Mouse (Mus musculus): ENCODE measurements around the gene Rasgrp3. TPM values are rescaled to one million over a fixed set of nuclear protein-coding genes. Genes with fewer than 3 reads are reported as not detected.
A peak's percentile ranks its signal among the peaks of the same experiment; 100 is the strongest.

The Rasgrp3 gene
- polyA plus RNA-seq, 1 experiment = 19.4 TPM

DNA sequence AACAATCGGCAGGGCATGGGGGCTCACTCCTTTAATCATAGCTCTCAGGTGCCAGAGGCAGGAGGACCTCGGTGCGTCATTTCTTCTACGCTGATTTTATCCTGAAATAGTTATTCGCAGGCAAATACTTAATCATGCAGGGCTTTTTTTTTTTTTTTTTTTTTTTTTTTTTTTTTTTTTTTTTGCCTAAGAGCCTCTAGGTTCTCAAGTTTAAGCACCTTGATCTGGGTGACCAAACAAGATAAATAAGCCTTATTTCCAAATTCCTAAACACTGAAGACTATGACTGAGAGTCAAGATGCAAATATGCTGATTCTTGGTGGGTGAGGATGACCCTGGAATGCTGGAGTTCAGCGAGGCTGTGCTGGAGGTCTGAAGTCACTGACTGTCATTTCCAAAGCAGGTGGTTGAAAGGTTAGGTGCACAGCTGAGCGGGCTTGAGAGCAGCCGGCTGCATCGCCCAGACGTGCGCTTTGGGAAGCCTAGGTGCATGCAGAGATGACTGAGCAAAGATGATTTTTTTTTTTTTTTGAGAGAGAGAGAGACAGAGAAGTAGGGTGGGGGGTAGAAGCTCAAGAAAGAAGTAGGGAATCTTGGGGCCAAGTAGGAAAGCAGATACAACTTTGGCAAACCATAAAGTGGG is 115.2 kb downstream of the Rasgrp3 start:
- TF ChIP-seq CTCF (IDR thresholded peaks at IDR 0.05; ENCODE audit: low read depth, low read length) (no peak), POLR2A (IDR thresholded peaks at IDR 0.05; ENCODE audit: borderline replicate concordance, low read depth, low read length) (no peak)
- peaks cover 6% of the 10 kb centered on the region; the same call in 1 of the 2 replicates for H3K4me1 ChIP-seq (ENCODE audit: control insufficient read depth, insufficient read depth, low read length)
- H3K4me3 ChIP-seq (ENCODE audit: insufficient read depth, low read length) = peak overlapping the region; percentile 83
- no peak overlapping the region for H3K27ac ChIP-seq (ENCODE audit: insufficient read depth, low read depth, low read length)

DNA sequence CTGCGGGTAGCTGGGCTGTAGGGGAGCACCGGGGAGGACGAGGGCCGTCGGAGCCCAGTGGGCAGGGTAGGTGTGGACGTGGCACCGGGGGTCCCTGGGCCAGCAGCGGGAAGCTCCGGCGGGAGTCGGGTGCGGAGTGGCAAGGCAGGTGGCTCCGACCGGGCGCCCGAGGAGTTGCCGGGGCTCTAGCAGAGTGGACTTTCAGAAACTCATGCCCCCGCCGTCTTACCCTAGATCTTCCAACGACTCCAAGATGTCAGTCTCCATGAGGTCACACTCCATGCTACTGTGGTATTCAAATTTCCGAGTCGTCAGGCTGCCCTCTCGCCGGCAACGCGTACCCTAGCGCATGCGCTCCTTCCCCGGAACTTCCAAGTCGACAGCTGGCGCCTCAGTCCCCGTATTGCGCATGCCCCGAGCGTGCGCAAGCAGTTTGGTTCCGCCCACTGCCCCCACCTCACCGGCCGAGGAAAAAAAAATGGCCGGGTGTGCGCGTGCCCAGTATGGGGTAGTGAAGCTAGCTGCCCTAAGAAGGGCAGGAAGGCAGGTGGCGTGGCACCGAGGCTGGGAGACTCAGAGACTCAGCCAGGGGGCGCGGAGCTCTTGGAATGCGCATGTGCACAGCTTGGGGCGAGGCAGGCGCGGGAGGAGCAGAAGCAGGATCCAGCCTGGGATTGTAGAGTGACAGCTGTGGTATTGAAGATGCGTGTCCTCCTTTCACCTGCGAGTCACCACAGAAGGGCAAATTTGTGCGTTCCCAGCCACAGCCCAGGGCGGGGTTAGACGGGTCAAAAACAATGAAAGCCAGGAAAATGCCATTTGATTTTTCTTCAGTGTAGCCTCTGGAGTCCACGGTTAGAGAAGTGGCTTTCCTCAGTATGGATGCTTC is 116.1 kb downstream of the Rasgrp3 start, which contains the start of gene Fam98a:
Gene Fam98a (minus strand): TSS at position 435 of the 889 bp plus-strand sequence.
- TF ChIP-seq CTCF (IDR thresholded peaks at IDR 0.05; ENCODE audit: low read depth, low read length) (no peak), POLR2A (IDR thresholded peaks at IDR 0.05; ENCODE audit: borderline replicate concordance, low read depth, low read length) (peak; percentile 49; the same call in 1 of the 2 replicates)
- no peak within 1 kb of the TSS for H3K27ac ChIP-seq (ENCODE audit: insufficient read depth, low read depth, low read length)
- H3K4me3 ChIP-seq (ENCODE audit: insufficient read depth, low read length) = peak within 1 kb of the TSS; percentile 83
- H3K4me1 ChIP-seq (ENCODE audit: control insufficient read depth, insufficient read depth, low read length) = peaks cover 6% of the 10 kb centered on the region; the same call in 1 of the 2 replicates

DNA sequence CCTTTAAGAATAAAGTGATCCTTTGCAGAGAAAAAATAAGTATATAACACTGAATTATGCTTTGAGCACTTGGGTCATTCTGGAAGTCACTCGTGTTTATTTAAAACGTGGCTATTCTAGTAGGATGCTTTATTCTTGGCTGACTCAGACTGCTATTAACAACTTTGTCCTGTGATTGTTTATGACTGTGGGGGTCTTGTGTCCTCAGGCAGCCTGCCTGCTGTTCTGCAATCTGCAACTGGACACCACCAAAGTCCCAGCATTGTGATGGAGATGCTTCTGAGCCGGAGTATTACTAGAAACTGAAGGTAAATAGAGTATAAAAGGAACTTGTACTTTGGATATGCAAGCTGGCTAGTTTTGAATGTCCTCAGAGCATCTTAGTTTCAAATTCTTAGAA is 121.3 kb downstream of the Rasgrp3 start:
- no peak overlapping the region for H3K4me3 ChIP-seq (ENCODE audit: insufficient read depth, low read length)
- TF ChIP-seq CTCF (IDR thresholded peaks at IDR 0.05; ENCODE audit: low read depth, low read length) = no peak
- TF ChIP-seq POLR2A (IDR thresholded peaks at IDR 0.05; ENCODE audit: borderline replicate concordance, low read depth, low read length) = no peak
- H3K27ac ChIP-seq (ENCODE audit: insufficient read depth, low read depth, low read length) = no peak overlapping the region
- H3K4me1 ChIP-seq (ENCODE audit: control insufficient read depth, insufficient read depth, low read length) = no peaks in the 10 kb centered on the region; the same call in 1 of the 2 replicates

GRCm38 (mm10) chr17:75558041-75558440 is 122.3 kb downstream of the Rasgrp3 start:
- no peak overlapping the region for H3K4me3 ChIP-seq (ENCODE audit: insufficient read depth, low read length)

DNA sequence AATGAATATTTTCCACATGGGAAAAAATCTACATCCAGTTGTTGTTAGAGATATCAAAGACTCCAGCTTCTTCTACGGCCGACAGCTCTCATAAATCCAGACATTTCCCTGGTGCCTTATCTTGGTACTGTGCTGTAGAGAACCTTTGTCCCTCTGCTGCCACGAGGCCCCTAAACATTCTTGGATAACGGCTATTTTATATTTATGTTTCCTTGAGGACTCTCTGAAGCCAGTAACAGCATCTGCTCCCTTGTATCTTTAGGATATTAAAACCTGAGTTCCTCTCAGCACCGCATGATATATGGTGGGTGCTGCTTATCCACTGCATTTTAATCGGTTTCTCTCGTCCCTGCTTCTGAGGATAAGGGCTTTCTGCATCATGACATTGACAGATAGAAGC is 139.9 kb downstream of the Rasgrp3 start:
- TF ChIP-seq CTCF (IDR thresholded peaks at IDR 0.05; ENCODE audit: low read depth, low read length) = no peak
- no peak for TF ChIP-seq POLR2A (IDR thresholded peaks at IDR 0.05; ENCODE audit: borderline replicate concordance, low read depth, low read length)
- Histone ChIP-seq H3K27ac (ENCODE audit: insufficient read depth, low read depth, low read length) (no peak overlapping the region), H3K4me1 (ENCODE audit: control insufficient read depth, insufficient read depth, low read length) (no peaks in the 10 kb centered on the region), H3K4me3 (ENCODE audit: insufficient read depth, low read length) (no peak overlapping the region)

More at GRCm38 (mm10) chr17:75558041-75558440, 122.3 kb downstream of the Rasgrp3 start:
- Histone ChIP-seq H3K27ac (ENCODE audit: insufficient read depth, low read depth, low read length) (no peak overlapping the region), H3K4me1 (ENCODE audit: control insufficient read depth, insufficient read depth, low read length) (no peaks in the 10 kb centered on the region)
- TF ChIP-seq CTCF (IDR thresholded peaks at IDR 0.05; ENCODE audit: low read depth, low read length) = no peak
- no peak for TF ChIP-seq POLR2A (IDR thresholded peaks at IDR 0.05; ENCODE audit: borderline replicate concordance, low read depth, low read length)

Other genes starting within 250 kb of the Rasgrp3 start
- gene Fam98a, start 116.0 kb downstream of the Rasgrp3 start, polyA plus RNA-seq (2012; ENCODE audit: insufficient read depth, insufficient read length, missing spikeins) = 15.4 and 15.5 TPM in 2 replicates